Mouse (Mus musculus): Measurements from ENCODE around the gene Tarsl2.

Tarsl2 gene

DNA sequence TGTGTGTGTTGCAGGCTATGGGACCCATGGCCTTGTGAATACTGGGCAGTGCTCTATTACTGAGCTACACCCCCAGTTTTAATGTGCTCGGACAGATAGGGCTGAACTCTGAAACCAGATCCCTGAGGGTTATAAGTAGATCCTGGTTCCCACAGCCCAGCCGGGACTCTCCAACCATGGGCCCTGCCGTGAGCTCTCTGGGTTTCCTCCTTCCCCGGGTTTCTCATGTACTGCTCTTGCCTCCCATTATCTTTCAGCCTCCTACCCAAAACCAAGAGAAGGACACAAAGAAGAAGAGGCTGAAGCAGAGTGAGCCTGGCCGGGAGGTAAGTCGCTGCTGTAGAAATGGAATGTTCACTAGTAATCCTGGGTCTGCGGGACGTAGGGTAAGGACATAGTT lies 1.3 kb downstream of the Tarsl2 start:
- intact Hi-C loops (cut with DNase I): loop anchor here (10.0 kb wide), 1 partner anchor 331 kb away; no protein-coding TSS in a partner anchor

DNA sequence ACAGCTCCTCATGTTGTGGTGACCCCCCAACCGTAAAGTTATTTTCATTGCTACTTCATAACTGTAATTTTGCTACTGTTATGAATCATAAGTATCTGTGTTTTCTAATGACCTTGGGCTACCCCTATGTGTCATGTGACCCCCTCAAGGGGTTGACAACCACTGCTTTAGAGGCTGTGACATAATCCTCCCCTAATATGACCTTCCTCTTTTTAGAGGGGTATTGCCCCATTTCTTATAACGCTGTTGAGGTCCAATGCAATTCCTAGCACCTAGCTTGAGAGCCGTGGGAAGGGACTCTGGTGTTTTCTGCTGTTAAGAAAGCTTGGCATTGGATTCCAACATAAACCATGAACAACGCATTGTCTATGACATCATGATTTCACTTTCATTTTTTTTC lies 6.0 kb downstream of the Tarsl2 start:
- intact Hi-C loops (cut with DNase I): no loop called here

DNA sequence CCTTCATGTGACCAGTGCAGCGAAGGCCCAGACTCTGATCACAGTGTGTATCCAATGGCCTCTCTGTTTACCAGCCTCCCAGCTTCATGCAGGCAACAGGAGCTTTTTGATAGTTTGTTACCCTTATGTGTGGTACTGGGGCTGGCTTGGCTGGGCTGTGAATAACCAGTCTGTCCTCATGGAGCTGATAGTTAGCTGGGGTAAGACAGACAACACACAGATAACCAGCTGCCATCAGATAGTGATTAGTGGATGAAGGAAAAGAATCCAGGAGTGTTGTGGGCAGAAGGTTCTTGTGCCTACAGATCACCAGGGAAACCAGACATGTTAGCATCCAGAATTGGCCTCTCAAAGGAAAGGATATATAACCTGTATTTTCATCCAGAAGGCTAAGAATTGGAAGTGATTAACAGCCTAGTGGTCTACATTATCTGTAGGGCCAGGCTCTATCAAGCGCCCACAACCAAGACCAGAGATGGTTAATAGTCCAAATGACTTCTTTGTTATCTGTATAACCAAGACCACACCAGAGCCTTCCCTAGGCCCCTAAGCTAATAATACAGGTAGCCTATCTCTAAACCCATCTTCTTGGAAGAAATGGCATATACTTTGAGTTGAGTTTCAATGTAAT lies 12.9 kb downstream of the Tarsl2 start:
- intact Hi-C loops (cut with DNase I): no loop called here

DNA sequence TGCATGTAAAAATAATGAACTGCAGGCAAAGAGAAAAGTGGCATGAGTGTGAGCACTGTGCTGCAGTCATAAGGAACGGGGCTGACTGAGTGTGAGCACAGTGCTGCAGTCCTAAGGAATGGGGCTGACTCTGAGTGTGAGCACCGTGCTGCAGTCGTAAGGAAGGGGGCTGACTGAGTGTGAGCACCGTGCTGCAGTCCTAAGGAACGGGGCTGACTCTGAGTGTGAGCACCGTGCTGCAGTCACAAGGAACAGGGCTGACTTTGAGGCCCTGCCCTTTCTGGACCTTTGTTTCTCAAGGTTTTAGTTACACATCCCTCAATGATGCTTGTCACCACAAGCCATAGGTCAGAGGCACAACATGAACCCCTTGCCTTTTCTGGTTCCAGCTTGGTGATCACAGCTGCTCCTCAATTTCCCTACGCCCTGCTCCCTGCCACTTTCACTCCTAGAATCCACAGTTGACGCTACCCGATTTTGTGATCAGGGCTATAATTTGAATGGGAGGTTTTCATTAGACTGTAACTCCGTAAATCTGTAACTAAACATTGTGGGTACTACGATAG lies 18.6 kb downstream of the Tarsl2 start:
- intact Hi-C loops (cut with DNase I): no loop called here

DNA sequence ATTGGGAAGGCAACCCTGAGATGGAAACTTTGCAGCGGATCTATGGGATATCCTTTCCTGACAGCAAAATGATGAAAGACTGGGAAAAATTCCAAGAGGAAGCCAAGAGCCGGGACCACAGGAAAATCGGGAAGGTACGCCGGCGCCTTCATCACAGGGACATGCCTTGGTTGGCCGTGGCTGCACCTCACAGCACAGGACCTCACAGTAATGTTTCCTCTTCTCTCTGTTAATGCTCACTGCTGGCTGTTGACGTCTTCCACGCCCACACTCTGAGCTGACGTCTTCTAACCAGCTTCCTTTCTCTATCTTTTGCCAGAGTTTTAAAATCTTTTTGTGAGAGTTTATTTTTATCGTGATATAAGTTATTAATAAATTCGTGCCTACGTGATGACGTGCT lies 19.2 kb downstream of the Tarsl2 start:
- intact Hi-C loops (cut with DNase I): no loop called here

DNA sequence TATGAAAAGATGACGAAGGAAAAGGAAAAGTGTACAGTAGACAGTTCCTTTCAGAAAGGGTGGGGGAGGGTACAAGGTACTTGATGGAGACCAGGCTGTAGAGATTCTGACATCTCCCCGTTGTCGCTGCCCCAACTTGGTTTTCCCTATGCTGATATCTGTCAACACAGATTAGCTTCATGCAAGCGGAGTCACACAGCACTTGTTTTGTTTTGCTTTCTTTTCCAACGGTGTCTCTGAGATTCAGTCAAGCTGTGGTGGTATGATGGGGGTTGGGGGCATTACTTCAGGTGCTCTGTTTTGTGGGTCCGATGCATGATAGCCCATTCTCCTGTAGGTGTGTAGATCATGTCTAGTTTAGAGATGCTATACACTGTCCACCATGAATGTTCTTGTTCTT lies 22.8 kb downstream of the Tarsl2 start:
- intact Hi-C loops (cut with DNase I): no loop called here

DNA sequence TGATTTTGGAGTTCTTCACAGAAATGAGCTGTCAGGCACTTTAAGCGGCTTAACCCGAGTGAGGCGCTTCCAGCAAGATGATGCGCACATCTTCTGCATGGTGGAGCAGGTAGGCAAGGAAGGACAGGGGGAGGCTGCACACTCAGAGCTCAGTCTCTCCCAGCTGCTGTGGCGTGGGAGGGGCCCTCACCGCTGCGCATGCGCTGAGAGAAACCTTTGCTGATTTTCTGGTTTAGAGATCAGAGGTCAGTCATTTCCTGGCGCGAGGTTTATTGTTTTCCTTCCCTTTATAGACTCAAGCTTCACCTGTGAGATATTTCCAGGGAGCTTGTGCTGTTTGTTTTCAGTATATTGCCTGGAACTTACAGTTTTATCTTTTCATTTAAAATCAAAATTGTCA lies 33.4 kb downstream of the Tarsl2 start:
- intact Hi-C loops (cut with DNase I): no loop called here

DNA sequence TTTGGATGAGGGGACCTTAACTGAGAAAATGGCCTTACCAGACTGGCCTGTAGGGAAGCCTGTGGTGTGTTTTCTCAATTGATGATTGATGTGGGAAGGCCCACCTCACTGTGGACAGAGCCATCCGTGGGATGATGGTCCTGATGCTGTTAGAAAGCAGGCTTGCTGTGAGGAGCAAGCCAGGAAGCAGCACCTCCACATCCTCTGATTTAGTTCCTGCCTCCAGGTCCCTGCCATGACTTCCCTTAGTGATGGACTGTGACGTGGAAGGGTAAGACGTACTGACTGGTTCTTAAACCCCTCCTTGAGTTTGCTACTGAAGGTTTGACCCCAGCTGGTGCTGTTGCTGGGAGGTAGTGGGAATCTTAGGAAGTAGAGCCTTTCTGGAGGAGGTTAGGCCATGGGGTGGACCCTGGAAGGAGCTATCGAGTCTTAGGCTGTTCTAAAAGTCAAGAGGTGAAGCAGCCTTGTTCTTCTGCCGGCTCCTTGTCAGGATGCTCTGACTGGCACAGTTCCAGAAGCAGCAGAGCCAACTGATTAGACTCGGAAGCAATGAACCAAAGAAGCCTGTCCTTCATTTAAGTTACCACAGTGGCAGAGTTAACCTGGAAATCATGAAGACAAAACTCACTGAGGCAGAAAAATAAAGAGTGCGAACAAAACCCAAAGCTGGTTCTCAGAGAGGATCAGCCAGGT lies 34.4 kb downstream of the Tarsl2 start:
- intact Hi-C loops (cut with DNase I): no loop called here

DNA sequence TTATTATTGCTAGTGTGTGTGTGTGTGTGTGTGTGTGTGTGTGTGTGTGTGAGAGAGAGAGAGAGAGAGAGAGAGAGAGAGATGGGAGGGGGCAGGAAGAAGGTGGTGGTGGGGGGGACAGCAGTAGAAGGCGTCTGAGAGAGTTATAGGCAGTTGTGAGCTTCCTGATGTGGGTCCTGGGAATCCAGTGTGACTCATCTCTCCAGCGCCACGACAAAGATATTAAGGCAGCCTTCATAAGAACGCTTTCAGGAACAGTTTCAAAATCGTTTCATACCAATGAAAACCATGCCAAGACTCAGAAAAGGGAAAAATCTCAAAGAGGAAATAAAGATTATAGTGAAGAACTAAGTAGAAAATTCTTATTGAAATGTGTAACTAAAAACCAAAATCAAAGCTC lies 36.5 kb downstream of the Tarsl2 start:
- intact Hi-C loops (cut with DNase I): no loop called here

DNA sequence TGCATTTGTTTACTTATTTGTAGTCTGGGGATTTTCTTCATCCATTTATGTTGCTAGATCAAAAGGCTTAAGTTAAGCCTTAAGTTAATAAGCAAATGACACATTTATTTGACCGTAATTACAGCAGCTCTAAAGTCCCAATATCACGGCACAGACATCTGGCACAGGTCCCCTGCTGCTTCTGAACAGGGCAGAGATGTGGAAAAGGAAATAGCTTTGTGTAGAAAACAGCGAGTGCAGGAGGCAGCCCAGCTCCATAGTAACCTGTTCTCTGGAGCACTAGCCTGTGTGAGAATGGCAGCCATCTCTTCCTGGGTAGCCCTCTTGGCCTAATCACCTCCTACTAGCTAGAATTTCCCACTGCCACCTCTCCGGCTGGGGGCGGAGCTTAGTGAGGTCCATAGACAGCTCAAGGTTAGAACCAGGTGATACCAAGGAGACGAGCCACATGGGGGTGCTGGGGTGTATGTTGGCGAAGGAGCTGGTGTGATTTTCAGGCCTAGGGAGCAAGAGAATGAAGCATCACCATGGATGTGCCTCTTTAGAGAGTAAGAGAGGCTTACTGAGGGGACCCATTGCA lies 39.6 kb downstream of the Tarsl2 start:
- intact Hi-C loops (cut with DNase I): no loop called here

DNA sequence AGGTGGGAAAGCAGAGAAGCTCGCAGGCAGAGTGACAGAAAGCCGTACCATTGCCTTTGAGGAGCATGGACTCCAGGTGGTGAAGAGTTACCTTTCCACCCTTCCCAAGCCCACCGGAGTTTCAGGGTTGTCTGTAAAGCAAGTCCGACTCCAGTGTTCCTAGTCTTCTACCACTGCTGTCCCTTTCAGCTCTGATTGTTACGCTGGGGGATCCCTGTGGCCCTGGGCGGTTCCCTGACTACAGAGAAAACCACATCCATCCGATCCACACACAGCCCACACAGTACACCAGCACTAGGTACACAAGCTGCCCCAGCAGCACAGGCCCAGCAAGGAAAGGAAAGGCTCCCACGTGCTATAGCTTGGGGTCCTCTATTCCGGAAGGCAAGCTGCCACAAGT lies 42.0 kb downstream of the Tarsl2 start:
- intact Hi-C loops (cut with DNase I): no loop called here

DNA sequence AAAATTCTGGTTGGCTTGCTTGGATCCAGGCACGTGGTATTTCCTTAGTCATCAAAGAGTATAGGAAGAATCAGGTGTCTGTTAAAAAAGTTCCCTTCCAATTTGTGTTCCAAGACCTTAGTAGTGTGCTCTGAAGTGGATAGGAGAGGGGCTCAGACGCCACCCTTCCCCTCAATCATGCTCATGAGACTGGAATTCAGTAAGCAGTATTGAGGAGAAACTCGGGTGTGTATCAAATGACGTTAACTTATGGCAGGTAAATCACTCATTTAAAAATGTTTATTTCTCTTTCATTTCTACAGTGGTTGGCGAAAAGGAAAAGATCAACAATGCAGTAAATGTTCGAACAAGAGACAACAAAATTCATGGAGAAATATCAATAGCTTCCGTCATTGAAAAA lies 46.2 kb downstream of the Tarsl2 start, which contains the start of gene Tm2d3:
Tm2d3 (plus strand) TSS at position 301 of the 400 bp plus-strand sequence.
- intact Hi-C loops (cut with DNase I): no loop called here

DNA sequence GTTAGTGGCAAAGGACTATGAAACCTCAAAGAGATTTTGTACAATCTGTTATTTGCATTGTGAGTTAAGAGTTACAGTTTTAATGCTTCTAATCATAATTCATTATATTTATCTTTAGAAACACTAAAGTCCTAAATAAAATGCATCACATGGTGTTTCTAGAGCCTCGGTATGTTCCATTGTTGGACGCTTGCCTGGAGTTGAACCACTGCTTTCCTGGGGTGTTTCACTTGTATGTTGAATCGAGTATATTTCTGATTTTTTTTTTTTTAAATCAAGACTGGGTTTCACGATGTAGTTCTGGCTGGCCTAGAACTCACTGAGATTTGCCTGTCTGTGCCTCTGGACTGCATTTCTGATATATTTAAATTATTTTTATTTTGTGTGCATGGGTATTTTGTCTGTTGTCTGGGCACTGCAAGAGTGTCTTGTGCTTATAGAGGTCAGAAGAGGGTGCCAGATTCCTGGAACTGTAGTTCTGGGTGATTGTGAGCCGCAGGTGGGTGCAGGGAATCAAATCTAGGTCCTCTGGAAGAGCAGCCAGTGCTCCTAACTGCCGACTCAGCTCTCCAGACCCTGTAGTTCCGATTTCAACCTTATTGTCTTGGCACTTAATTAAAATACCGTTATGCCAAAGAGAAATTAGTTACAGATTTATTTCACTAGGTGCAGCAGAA lies 47.4 kb downstream of the Tarsl2 start:
- intact Hi-C loops (cut with DNase I): no loop called here

DNA sequence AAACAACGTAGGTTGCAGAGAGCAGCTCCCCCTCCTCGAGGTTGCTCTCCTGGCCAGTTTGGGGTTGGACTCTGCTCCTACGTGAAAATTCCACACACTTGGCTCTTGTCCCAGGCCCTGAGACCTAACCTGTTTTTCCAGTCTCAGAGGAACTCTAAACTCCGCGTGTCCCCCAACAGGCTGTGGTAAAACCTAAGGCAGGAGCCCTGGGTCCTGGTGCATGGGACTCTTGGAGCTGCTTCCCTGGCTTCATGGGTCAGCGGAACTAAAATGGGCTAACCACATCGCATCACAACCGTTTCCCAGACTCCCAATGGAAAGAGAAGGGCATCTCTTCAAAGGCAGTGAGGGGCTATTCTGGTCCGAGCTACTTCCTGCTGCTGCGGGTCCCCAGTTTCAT lies 48.2 kb downstream of the Tarsl2 start:
- intact Hi-C loops (cut with DNase I): no loop called here

DNA sequence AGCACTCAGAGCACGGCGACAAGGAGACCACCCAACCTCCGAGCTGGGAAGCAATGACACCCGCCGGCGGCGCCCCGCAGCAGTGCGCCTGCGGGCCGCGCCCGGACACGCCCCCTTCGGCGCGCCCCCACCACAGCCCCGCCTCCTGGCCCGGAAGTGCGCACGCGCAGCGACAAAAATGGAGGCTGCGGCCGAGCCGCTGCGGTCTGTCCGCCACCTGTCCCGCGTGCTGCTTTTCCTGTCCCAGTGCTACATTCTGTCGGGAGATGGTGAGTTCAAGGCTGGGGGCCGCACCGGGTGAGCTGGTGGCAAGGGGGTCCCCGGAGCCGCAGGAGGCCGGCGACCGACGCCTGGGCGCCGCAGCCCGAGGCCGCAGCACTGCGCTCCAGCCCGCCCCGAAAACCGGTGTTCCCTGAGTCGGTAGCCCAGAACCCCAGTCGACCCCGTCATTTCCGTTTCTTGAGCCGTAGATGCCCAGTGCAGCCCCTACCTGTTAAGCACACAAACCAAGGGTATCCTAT lies 48.7 kb downstream of the Tarsl2 start:
- intact Hi-C loops (cut with DNase I): no loop called here

DNA sequence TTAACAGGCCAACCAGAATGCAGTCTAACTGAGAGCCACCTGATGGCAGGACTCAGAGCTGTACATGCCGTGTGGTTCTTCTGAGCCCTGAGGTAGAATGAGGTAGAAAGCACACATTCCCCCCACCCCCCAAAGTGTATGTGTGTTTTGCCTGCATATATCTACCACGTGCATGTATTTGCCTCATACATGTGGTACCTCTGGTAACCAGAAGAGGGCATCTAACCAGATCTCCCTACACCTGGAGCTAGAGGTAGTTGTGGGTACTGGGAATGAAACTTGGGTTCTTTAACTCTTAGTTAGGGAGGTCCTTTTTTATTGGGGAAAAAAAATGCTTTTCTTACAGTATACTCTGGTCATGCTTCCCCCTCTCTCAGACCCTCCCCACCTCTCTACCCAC lies 51.8 kb downstream of the Tarsl2 start:
- intact Hi-C loops (cut with DNase I): no loop called here

DNA sequence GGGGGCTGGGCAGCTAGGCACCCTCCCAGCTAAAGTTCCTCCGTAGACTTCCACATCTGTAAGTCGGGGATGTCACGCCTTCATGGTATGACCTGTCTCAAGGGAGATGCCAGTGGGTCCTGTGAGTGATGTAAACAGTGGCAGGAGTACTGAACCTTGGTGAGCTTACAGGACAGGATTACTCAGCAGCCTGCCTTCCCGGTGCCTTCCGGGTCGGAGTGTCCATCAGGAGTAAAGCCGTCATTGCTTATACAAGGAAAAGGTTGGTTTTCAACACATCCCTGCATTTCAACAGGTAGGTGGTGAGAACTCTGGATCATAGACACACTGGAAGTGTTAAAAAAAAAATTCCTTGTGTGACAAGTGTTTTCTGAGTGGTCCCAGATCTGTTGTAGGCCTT lies 57.4 kb downstream of the Tarsl2 start:
- intact Hi-C loops (cut with DNase I): no loop called here

DNA sequence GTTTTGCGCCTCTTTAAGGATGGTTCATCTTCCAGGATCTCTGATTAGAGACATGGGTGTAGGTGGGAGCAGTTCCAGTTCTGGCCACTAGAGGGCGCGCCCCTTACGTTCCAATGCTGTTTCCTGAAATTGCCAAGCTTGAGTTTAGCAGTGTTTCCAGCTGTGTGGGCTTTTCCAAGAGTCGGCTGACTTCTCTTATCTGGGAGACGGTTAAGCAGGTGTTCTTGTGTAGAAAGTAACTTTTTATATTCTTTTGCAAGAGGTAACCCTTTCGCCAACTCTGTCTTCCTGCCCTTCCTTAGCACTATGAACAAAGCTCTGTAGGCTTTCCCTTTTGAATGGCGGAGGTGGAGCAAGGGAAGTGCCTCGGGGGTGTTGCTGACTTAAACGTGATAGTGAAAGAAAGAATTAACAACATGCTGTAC lies 60.1 kb downstream of the Tarsl2 start:
- intact Hi-C loops (cut with DNase I): loop anchor here (2.0 kb wide), 2 partner anchors 232 to 352 kb away; no protein-coding TSS in a partner anchor

DNA sequence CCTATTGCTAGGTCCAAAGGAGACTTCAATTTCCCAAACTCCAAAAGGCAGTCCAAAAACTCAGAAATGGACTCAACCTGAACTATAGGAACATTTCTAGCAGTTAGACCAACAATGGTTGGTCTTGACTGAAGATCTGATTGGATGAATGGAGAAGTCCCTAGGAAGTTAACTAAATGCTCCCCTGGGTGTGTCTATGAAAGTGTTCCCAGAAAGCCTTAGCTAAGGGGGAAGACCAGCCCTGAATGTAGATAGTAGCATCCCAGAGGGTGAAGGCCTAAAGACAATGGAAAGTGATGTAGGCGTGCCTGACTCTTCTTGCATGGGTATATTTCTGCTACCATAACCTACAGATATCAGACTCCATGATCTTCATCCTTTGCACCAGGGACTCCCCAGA lies 63.8 kb downstream of the Tarsl2 start:
- intact Hi-C loops (cut with DNase I): no loop called here

DNA sequence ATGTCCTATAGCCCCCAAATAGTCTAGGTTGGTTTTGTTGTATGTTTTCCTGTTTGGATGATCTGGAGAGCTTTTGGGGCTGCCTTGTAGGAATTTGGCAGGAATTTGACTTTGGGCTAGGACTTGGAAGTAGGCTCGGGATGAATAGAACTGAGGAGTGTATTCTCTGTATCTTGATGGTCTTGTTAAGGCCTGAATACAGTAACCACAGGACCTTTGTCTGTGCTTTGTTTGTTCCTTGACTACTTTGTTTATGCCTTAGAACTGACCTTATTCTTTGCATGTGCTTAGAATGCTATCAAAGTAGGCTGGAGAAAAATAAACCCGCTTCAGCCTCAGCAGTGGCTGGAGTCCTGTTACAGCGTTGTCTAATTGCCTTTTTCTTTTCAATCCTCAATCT lies 65.6 kb downstream of the Tarsl2 start:
- intact Hi-C loops (cut with DNase I): no loop called here

DNA sequence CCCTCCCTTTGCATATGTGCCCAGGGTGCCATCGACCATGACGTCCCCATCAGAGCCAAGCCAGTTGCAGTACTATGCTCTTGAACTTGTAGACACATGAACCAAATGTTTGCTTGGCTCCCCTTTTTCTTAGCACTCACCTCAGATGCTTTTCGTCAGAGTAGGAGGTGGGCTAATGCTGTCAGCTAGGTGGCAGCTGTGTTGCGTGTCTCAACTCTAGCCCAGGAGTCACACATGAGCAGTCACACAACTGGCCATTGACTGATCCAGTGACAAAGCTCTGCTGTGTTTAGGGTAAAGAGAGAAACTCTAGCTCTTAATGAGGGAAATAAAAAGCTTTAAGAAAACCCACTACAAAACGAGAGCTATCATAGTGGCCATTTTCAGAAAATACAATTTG lies 69.1 kb downstream of the Tarsl2 start:
- intact Hi-C loops (cut with DNase I): no loop called here

DNA sequence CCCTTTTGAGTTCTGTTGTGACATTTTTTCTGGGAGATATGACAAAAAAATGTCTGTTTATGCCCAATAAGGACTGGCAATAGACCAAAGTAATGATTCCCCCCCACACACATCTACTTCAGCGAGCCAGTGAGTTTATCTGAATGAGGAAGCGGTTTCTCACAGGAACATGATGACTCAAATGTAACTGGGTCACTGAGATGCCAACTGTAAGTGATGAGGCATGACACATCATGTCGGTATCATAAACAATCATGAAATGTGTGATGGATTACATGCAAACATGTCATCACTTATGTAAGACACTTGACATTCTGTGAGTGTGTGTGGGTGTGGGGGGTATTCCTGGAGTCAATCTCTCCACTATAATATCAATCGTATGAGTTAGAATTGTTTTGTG lies 69.6 kb downstream of the Tarsl2 start:
- intact Hi-C loops (cut with DNase I): no loop called here
